Mouse (Mus musculus) liver, embryonic 14.5 days (tissue): Measurements from ENCODE around the gene Igfbp3.

ENCODE experiments used
- CTCF ChIP-seq: IDR thresholded peaks from 2 replicates; pipeline ENCODE4 v1.5.1; 2016; ENCODE audit warnings: antibody characterized with exemption, low read depth, control low read depth
- EP300 ChIP-seq: IDR thresholded peaks from 2 replicates; pipeline ENCODE4 v1.6.1; 2016; ENCODE audit warnings: antibody characterized with exemption, low read depth

DNA sequence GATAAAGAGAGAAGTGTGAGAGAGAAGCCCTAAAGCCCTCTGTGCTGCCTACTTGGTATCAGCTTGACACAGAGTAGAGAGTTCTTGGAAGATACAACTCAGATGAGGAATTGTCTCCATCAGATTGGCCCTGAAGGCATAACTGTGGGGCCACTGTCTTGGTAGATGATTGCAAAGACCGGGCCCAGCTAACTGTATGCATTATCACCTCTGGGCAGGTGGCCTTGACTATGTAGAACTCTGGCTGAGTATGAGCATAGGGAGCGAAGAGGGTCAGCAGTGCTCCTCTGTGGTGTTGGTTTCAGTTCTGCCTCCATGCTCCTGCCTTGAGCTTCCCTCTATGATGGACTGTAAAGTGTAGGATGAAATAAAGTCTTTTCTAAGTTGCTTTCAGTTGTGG lies 36.7 kb upstream of the Igfbp3 start:
- TF ChIP-seq CTCF (no peak), EP300 (no peak)
